Mouse (Mus musculus) spleen, postnatal 14 days (tissue): ENCODE measurements around the gene Lamb1.

ENCODE experiments used
- DNase-seq, 2 experiments: peaks; one replicate each; pipeline ENCODE4 v3.0.0; 2021 to 2022; ENCODE audit warnings: low spot score in 2 of 2

Lamb1 gene

DNA sequence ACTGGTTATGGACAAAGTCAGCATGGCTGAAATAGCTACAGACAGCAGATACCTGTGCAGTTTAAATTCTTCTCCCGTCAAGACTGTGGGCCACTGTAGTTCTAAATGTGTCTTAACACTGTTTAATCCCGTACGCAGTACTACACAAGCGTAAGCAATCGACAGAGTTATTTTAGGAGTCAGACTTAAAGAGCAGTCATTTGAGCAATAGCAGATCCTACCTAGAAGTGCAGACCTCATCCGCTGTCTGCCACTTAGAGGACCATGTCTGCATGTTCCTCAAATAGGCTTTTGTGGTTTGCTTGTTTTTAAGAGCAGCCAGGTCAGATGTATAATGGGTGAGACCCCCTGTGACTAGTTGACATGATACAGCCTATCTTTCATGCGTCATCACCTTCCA lies 49.3 kb downstream of the Lamb1 start:
- no peak for DNase-seq

DNA sequence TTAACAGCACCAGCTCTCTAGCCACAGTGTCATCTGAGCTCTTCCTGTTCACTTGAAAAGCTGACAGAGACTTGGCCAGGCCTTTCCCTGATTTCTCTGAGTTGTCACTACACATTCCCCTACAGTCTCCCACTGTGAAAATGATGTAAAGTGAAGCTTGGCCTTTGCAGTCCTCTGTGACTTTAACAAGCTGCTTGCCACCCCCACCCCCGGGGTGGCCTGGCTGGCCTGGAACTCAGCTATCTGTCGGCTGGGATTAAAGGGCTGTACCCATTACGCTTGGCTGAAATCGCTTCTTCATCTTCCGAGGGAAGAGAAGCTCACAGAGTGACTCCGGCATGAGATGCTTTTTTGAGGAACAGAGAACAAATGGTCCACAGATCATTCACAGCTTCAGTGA lies 50.9 kb downstream of the Lamb1 start:
- no peak for DNase-seq

DNA sequence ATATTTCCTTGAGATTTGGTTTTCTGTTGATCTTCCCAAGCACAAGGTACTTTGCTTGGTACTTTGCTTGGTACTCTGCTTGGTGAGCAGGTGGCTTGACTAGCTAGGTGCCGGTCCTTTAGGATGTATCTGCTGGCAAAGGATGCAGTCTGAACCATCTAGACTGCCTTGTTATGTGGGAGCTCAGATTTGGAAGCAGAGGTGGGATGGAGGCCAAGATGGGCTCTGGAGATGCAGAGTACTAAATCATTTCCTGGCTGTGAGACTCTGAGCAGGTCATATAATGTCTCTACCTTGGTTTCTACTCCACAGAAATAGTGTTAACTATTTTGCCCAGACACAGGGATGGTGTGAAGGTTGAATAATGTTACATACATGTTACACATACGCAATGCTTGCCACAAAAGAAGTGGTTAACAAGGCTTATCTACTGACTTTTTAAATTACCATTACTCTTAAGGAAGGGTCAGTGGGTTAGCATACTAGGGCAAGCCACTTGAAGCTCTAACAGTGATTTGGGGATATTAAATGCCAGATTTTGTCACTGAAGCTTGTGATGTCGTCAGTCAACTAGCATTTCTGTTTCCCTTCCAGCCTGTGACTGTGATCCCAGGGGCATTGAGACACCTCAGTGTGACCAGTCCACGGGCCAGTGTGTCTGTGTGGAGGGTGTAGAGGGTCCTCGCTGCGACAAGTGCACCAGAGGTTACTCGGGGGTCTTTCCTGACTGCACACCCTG lies 52.8 kb downstream of the Lamb1 start:
- DNase-seq = no peak

GRCm38 (mm10) chr12:31318409-31318963 lies 53.5 kb downstream of the Lamb1 start:
- no peak for DNase-seq

DNA sequence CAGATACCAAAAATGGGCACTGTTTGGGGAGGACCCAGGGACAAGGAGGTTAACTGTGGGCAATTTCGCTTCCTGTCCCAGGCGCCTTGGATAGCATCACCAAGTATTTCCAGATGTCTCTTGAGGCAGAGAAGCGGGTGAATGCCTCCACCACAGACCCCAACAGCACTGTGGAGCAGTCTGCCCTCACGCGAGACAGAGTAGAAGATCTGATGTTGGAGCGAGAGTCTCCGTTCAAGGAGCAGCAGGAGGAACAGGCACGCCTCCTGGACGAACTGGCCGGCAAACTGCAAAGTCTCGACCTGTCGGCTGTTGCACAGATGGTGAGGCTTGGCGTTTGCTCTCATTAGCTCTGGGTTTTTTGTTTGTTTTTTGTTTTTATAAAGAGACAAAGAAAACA lies 55.8 kb downstream of the Lamb1 start:
- no peak for DNase-seq

DNA sequence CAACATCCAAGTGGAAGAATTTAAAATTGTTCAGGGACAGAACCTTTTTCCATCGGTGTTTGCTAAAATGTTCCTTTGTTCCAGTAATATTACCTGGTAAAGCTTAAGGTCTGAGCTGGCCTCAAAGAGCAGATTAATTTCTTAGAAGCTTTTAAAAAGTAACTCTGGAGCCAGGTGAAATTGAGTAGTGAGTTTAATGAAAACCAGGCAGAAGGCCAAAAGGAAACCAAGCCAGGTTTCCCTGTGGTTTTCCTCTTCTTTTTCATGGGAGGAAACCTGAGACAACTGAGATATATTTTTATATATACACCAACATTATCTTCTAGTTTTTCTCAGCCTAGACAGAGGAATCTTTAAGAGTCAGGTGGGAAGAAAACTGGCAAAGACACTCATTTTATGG lies 56.5 kb downstream of the Lamb1 start:
- no peak for DNase-seq

DNA sequence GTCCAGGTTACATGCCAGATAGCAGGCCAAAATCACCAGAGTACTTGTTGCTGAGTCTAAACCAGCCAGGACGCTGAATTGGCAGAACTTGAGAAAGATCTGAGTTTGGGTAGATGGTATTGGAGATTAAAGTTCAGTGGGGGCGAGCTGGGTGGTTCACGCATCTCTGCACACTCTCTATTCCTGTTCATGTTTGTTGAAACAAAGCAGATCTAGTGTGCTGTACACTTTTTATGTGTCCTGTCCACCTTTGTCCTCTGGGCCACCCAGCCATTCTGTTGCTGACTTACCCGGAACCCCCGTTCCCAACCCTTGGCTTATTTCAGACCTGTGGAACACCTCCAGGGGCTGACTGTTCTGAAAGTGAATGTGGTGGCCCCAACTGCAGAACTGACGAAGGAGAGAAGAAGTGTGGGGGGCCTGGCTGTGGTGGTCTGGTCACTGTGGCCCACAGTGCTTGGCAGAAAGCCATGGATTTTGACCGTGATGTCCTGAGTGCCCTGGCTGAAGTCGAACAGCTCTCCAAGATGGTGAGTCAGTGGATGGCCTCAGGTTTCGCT lies 58.2 kb downstream of the Lamb1 start:
- no peak for DNase-seq

DNA sequence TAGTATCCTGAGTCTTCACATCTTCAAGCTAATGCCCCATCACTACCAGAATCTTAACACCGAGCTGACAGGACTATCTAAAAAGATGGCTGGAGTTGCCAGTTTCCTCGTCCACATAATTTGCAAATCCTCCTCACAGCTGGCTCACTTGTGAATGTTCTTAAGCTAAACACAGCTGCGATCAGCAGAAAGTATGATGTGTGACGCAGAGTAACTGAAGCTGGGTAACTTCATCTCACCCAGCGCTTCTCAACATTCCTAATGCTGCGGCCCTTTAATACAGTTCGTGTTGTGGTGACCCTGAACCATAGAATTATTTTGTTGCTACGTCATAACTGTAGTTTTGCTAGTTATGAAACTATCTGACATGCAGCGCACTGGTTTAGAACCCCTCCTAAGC lies 62.1 kb downstream of the Lamb1 start:
- no peak for DNase-seq

- DNase-seq = no peak
Observed at GRCm38 (mm10) chr12:31333261-31333660, 68.2 kb downstream of the Lamb1 start.

GRCm38 (mm10) chr12:31350191-31350943 lies 85.3 kb downstream of the Lamb1 start:
- DNase-seq = no peak

- peak; percentile 89 to 94 for DNase-seq
Observed at GRCm38 (mm10) chr12:31350944-31351928, 86.2 kb downstream of the Lamb1 start, which contains the start of gene Dld. TSS of gene Dld (minus strand) at chr12:31351453.

- DNase-seq = no peak
Observed at GRCm38 (mm10) chr12:31366428-31366827, 101.4 kb downstream of the Lamb1 start.

DNA sequence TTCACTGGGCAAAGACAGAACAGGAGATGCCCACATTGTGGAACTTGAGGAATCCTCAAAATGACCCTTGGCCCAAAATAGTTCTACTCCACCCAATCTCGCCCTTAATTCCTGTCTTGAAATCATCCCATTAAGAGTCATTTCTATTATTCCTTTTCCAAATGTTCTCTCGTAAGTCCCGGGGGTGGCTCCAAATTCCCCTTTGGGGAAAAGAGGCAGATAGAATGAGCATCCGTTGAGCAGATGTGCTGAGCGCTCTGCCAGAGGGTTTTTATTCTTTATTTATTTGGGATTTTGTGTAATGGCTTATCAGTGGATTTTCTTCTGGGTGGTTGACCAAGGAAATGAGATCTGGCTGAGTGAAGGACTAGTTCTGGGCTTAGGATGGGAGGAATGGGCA lies 102.7 kb downstream of the Lamb1 start:
- DNase-seq = no peak

DNA sequence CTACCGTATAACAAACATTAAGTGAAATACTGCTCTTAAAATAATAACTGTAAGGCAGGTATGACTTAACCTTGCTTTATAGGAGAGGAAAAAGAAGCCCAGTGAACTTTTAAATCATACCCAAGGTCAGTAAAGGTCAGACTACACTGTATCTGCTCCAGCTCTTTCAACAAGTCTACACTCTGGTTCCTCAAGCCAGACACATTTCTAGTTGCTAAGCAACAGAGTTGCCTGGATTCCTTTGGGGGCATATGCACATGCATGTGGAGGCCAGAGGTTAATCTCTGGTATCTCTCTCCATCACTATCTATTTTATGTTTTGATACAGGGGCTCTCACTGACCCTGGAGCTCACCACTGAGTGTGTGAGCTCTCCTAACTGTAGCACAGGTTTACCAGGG lies 104.1 kb downstream of the Lamb1 start:
- DNase-seq = no peak

- DNase-seq = no peak
Observed at GRCm38 (mm10) chr12:31369656-31370055, 104.6 kb downstream of the Lamb1 start.

DNA sequence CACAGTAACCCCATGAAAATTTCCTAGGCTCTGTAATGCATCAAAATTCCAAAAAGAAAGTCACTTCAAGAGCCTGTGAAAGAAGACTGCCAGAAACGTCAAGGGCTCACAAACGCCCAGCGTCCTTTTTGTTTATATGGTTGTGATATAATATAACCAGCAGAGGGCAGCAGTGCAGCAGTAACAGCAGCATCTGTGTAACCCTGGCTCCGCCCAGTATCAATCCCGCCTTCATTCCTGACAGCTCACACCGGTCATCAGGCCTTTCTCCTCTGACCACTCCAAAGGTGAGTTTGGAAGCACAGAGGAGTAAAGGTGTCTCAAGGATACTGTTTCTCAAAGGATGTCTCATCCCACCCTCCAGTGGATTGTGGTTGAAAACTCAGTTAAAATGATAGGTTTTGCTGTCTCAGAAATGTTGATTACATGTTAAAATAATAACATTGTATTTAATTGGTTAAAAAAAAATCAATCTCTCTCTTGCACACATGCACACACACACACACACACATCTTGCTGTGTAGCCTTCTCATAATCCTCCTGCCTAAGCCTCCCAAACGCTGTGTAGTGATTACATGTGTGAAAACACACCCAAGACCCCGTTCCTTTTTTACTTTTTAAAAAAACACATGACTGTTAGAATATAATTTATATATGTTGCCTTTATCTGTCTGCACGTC lies 109.7 kb downstream of the Lamb1 start:
- DNase-seq = peak in 1 of 2 experiments; percentile 24

DNA sequence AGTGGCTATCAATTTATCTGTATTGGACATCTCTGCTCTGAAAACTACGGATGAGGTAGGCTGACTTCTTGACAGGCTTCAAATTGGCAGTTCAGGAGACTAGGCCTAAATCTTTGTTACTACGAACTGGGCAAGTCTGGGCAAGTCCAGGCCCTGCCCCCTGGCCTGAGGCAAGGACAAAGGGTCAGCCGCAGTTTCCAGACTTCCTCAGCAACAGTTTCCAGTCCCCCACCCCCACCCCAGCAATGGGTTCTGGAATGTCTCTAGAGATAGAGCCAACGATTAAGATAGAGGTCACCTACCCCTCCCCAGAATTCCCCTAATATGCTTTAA lies 110.2 kb downstream of the Lamb1 start:
- no peak for DNase-seq

DNA sequence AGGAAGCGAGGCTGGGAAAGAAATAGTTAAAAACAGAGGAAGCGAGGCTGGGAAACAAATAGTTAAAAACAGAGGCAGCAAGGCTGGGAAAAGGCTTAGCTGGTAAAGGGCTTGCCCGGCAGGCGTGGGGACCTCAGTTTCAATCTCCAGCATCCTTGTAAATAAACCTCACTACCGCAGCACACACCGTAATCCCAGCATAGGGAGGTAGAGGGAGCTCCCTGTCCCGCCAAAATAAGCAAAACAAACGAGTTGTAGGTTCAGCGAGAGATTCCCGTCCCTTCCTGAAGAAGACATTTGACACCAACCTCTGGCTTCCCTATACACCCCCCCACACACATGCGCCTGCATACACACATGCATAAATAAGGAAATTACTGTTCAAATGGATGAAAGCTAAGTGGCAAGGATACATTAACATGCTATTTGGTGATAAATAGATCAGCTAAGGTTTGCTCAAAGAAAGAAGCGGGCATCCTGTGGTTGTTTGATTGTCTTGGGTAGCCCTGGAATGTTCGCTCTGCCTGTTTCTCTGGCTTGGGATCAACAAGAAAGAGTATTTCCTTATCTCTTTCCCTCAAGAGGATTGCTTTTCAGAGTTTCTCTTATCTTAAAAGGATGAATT lies 111.4 kb downstream of the Lamb1 start:
- no peak for DNase-seq

- DNase-seq = no peak
Observed at GRCm38 (mm10) chr12:31377241-31377640, 112.2 kb downstream of the Lamb1 start.
